Comparison of ENCODE assay signal across 8 mouse cellular contexts in genomic region chr5:143314730-143315513, GRCm38 (mm10). TPM values are rescaled to one million over a fixed set of nuclear protein-coding genes. Genes with fewer than 3 reads are reported as not detected.
A peak's percentile ranks its signal among the peaks of the same experiment; 100 is the strongest.
DNase-seq lines count a peak whose midpoint lies in the region; ATAC-seq lines count a peak whose summit lies in the region.

Gene E130309D02Rik, minus strand, starts transcription at chr5:143315360.

- ATAC-seq in common myeloid progenitor, adult 5-6 weeks (replicated peaks; ENCODE audit: low read depth, poor library complexity, severe bottlenecking) = peak; percentile 61
- peak; percentile 76 for ATAC-seq in megakaryocyte progenitor cell, adult 5-6 weeks (replicated peaks; ENCODE audit: poor library complexity)

- peak; percentile 92 for DNase-seq in ZHBTc4 (ENCODE audit: low read depth, low spot score)
- peak; percentile 73 to 78 for DNase-seq in gastrocnemius, adult 8-10 months (ENCODE audit: low spot score in 2 of 2)
- peak; percentile 90 for DNase-seq in induced T-regulatory cell, adult 2 months (ENCODE audit: low read depth)
- peak; percentile 50 to 86 for DNase-seq in left cerebral cortex, adult 9 months (ENCODE audit: low spot score in 2 of 2)
- peak; percentile 93 for DNase-seq in right cerebral cortex, postnatal 14 days
- DNase-seq in urinary bladder, postnatal 36 days (ENCODE audit: low spot score in 2 of 2) = peak; percentile 81 to 86

RNA-seq across cellular contexts. Expression of gene E130309D02Rik, which starts in this region (rescaled TPM):
- total RNA-seq in common myeloid progenitor, adult 5-6 weeks (2017) = 13.7 and 22.0 TPM in 2 replicates
- 10 to 100 TPM; 10.2 to 12.2 (median 11.2) TPM for total RNA-seq in gastrocnemius, adult 8-10 months (2022)
- total RNA-seq in megakaryocyte progenitor cell, adult 5-6 weeks (2015) = 40.4 and 41.5 TPM in 2 replicates
- total RNA-seq in megakaryocyte progenitor cell, adult 5-6 weeks (2017) = 23.7 and 23.8 TPM in 2 replicates

Comparison
In these comparisons a context has a peak if more than half of its experiments do, and no peak if none do; other contexts are left out.
1. Peak in every context shown above with its lines: DNase-seq and ATAC-seq.